Mouse (Mus musculus) CD4-positive, CD25-positive, alpha-beta regulatory T cell (primary cell): ENCODE data around the gene Gpam. TPM values are rescaled to one million over a fixed set of nuclear protein-coding genes. Genes with fewer than 3 reads are reported as not detected.

Experiments
- polyA plus RNA-seq: library from polyadenylated mRNA; unstranded; fragments of 100-300 nt; shearing (Covaris generic); gene quantifications from one replicate; pipeline ENCODE4 v1.2.1, GENCODE M21; 2017

Gpam gene
- polyA plus RNA-seq, result 7.6 TPM

GRCm38 (mm10) chr19:55127072-55127718 lies at the start of gene Gpam:
TSS of gene Gpam (minus strand) at chr19:55127238.

Other genes starting within 250 kb of the Gpam start
- not detected for gene Tectb, start 53.5 kb upstream of the Gpam start, polyA plus RNA-seq
- gene Gucy2g, start 114.0 kb upstream of the Gpam start, polyA plus RNA-seq, result 0.08 TPM
- 137 TPM for gene Acsl5, start 124.7 kb upstream of the Gpam start, polyA plus RNA-seq
- 67.1 TPM for gene Zdhhc6, start 188.8 kb upstream of the Gpam start, polyA plus RNA-seq
- gene Vti1a, start 189.1 kb upstream of the Gpam start, polyA plus RNA-seq, result 54.4 TPM